Mouse (Mus musculus) megakaryocyte, embryonic 14.5 days (primary cell): ENCODE data around the gene Mlst8.

Experiments
- FLI1 ChIP-seq: IDR thresholded peaks from 2 replicates; pipeline ENCODE4 v1.6.1; 2012; ENCODE audit warnings: low read length, inconsistent platforms, mixed read lengths
- GATA1 ChIP-seq: IDR thresholded peaks from 3 replicates; pipeline ENCODE4 v1.6.1; 2012; ENCODE audit warnings: mixed read lengths, low read length, inconsistent platforms, borderline replicate concordance

DNA sequence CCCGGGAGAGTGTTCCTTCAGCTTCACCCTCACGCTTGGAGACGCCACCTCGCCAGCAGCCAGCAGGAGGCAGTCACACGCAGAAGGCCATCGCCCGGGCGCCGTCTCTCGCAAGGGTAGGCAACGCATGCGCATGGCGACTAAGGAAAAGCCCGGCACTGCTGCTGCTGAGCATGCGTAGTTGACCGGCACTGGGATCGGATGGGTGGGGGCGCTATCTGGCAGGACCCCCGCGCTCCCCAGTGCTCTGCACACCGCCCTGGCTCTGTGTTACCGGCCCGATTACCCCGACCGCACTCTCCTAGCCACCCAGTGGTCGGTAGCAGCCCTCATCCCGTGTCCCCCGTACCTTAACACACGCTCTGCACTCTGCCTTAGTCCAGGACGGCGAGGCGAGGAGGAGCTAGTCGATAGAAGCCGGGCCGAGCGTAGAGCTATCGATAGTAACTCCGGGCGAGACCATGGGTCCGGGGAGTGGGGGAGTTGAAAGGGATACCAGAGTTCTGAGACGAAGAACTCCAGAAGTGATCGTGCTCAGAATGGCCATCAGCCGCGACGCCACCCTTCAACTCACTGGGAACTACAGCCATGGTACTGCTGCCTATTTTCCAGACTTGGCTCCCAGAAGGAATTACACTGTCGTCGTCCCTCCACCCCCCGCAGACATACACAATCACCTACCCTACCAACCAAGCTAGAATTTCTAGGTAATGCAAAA, at the start of gene Mlst8:
- TF ChIP-seq GATA1 (no peak), FLI1 (no peak)
